Mouse (Mus musculus): ENCODE results near the gene Zfp691. TPM values are rescaled to one million over a fixed set of nuclear protein-coding genes. Genes with fewer than 3 reads are reported as not detected.

Gene Zfp691
- total and polyA plus RNA-seq, 3 experiments, result 12.0 to 16.1 (median 15.7) TPM

DNA sequence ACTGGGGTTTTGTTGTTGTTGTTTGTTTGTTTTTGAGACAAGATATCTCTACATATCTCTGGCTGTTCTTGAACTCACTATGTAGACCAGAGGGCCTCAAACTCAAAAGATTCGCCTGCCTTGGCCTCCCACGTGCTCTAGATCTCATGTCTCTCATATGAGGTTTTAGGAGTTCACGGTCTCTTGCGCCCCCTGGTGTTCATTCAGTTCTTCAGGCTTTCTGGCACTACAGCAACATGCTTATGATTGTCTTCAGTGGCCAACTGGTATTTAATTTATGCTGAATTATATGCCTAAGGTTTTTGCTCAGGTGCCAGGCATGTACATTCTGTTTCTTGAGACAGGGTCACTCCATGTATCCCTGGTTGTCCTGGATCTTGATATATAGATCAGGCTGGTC is 6.3 kb downstream of the Zfp691 start:
- peak; percentile 80 for DNase-seq

DNA sequence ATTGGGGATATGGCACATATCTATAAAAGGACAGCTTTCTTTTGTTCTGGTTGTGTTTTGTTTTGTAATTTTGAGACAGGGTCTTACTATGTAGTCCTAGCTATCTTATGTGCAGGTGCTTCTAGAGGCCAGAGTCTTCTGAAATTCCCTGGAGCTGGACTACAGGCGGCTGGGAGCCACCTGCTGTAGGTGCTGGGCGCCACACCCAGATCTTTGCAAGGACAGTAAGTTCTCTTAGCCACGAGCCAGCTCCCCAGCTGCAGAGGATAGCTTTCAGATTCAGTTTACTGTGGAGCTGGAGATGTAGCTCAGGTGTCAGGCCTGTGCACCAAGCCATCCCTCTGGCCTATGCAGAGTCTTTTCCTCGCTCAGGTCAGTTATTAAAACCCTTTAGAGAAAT is 6.9 kb downstream of the Zfp691 start:
- no peak for DNase-seq

DNA sequence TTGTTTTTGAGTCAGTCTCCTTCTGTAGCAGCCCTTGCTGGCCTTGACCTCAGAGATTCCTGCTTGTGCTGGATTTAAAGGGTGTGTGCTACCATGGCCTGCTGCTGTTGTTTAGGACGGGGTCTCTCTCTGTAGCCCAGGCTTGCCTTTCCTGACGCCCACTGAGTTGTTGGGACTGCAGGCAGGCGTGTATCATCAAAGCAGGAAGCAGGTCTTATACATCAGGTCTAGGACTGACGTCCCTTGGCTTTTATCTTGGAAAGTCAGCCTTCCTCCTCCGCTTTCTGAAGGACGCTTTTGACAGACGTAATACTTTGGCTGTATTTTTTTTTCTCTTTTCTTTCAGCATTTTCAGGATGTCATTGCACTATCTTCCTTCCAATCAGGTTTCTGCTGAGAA is 8.1 kb downstream of the Zfp691 start:
- DNase-seq, result peak; percentile 19

DNA sequence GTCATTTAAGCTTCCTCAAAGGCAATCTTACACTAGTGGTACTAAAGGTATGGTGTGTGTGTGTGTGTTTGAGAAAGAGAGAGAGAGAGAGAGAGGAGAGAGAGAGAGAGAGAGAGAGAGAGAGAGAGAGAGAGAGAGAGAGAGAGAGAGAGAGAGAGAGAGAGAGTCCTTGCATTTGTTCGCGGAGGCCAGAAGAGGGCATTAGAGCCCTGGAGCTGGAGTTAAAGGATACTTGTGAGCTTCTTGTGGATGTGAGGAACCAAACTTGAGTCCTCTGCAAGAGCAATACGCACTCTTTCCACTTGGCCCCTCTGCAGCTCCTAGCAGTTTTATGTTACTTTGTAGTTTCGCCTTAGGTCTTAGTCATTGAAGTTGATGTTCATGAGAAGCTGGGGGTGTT is 11.0 kb downstream of the Zfp691 start:
- no peak for DNase-seq

DNA sequence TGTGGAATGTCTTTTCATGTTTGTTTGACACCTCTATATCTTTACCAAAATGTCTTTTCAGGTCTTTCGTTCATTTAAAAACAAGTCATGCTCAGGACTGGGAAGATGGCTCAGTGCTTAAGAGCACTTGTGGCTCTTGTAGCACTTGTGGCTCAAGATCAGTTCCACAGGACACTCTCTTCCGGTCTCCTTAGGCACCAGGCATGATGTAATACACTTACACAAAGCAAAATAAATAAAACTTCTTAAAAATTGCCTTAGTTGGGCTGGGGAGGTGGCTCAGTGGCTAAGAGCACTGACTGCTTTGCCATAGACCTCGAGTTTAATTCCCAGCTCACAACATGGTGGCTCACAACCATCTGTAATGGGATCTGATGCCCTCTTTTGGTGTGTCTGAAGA is 12.6 kb downstream of the Zfp691 start:
- no peak for DNase-seq

GRCm38 (mm10) chr4:119157891-119158290 is 16.1 kb downstream of the Zfp691 start:
- no peak for DNase-seq

GRCm38 (mm10) chr4:119157186-119157585 is 16.8 kb downstream of the Zfp691 start:
- peak; percentile 63 for DNase-seq

DNA sequence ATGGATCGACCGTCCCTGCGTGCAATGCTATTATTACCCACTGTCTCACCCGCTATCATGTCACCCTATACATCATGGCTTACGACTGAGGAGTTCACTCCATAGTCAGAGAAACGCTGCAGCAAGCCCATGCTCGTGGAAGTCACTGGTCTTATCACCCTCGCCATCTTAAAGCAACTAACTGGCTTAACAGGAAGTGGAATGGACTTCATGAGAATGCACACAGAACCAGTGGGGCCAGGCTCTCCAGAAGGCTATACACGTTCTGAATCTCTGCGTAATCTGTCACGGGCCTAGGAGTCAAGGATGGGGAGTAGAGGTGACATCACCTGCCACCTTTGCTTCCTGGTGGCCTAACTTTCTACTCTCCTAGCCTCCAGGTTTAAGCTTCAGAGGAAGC is 25.3 kb downstream of the Zfp691 start:
- DNase-seq, result no peak

DNA sequence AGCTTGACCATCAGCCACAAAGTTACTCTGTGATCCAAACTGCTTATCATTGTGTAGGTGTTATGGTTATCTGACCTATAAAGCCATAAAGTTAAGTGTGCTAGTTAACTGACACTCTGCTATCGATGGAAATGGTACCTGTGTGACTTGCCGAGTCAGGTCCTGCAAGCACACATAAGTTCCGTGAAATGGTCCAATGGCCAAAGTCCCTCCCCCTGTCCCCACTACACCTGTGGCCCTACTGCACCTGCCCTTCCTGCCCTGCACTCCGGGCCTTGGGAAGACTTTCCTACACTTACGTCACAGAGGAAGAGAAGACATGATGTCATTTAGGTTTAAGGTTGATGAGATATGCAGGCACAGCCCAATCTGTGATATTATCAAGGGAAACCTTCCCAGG is 26.6 kb downstream of the Zfp691 start:
- no peak for DNase-seq

- peak; percentile 75 for DNase-seq
Observed at GRCm38 (mm10) chr4:119146816-119147215, 27.2 kb downstream of the Zfp691 start.

GRCm38 (mm10) chr4:119142230-119142871 is 31.6 kb downstream of the Zfp691 start:
- peak; percentile 65 for DNase-seq

GRCm38 (mm10) chr4:119141191-119141590 is 32.8 kb downstream of the Zfp691 start:
- no peak for DNase-seq

- DNase-seq, result peak; percentile 45
Observed at GRCm38 (mm10) chr4:119140126-119140525, 33.9 kb downstream of the Zfp691 start.

DNA sequence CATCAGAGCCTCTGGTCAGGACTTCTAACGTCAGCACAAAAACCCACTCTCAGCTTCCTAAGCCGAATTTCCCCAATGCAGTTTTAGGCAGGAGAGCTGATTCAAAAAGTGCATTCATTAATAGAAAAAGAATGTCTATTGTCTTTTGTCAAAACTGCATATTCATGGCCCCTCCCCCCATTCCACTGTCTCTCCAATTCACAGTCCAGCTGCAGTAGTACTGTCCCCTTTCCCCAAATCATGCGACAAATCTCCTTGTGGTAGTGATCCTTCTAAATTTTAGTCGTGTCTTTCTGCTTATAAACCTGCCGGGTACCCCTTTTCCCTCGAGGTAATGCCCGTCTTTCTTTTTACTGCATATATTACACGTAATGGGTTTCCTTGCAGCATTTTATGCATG is 35.2 kb downstream of the Zfp691 start:
- no peak for DNase-seq

DNA sequence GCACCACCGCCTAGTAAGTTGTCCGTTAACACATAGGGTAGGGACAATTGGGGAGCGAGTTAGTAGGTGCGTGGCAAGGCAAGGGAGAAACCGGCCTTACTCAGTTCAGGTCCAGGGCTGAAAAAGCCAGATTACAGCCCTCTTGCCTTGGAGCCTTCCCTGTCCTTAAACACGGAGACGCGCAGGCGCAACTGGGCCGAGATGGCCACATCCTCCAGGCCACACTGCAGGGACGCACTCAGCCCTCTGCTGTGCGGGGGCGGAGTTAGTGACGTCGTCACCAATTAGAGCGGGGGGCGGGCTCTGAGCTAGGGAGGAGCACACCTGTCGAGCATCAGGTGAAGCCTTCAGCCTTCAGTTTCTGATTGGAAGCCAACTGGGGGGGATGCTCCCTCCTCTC is 35.8 kb downstream of the Zfp691 start:
- DNase-seq, result peak; percentile 80

DNA sequence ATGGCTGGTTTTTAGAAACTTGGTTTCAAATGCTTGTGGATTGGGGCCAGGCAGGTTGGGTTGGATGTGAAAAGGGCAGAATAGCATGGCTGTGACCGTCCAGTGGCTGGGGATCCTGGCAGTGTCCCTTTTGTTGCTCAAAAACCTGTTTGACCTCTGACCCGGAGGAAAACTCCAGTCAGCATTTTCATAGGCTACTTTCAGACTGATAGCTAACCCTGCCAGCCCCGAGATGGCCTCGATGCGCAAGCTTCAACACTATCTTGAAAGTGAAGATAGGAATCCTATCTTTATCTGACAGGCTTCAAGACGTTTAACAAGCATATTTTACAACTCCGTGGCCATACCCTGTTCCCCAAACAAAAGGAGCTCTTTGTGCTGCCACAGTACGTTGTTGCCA is 36.7 kb downstream of the Zfp691 start:
- no peak for DNase-seq

DNA sequence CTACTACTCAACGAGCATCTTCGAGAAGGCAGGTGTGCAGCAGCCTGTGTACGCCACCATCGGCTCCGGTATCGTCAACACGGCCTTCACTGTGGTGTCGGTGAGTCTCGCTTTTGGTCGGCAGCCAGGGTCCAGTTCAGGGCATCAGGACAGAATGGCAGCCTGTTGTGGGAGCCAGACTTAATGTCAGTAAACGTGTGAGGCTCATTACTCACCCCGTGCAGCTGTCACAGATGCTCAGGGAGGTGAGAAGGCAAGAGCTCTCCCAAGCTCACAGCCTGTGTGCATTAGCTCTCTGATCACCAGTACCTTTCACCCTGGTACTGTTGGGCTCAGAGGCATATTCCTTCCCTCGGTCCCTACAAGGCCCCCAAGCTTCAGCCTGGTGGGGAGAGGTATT is 40.1 kb downstream of the Zfp691 start:
- no peak for DNase-seq

GRCm38 (mm10) chr4:119133306-119133705 is 40.7 kb downstream of the Zfp691 start:
- DNase-seq, result no peak

GRCm38 (mm10) chr4:119131189-119131910 is 42.6 kb downstream of the Zfp691 start:
- no peak for DNase-seq

DNA sequence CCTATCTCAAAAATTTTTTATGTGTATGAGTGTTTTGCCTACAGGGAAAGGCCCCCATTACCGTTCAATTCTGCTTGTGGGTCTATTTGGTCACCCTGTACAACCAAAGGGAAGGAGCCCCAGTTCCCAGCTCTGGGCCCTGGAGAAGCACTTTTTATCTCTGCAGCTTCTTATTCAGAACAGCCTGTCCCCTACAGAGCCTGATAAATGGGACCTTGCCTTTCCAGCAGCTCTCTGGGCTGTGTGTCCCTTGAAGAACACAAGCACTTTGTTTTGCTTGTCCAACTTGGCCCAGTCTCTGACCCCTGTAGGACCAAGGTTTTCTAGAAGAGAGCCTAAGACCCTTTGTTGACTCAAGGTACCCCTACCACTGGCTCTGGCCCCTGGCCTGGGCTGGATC is 44.9 kb downstream of the Zfp691 start:
- DNase-seq, result no peak

- no peak for DNase-seq
Observed at GRCm38 (mm10) chr4:119128547-119128946, 45.4 kb downstream of the Zfp691 start.

DNA sequence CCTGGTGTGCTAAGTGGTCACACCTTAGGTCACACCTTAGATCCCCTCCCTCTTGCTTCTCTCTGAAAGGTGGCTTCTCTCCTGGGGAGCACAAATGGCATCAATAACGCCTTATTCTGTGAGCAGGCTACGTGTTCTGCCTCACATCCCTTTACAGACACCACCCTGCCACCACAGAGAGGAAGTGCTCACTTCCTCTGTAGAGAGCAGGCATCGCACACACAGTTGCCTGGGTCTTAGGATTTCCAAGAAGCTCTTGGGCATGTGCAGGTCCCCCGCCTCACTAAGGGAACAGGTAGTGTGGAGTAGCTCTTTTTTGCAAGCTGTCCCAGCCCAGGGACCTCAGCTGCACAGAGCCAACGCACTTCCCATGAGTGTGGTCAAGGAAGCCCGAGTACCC is 46.8 kb downstream of the Zfp691 start:
- DNase-seq, result no peak

GRCm38 (mm10) chr4:119125577-119126270 is 48.3 kb downstream of the Zfp691 start:
- DNase-seq, result peak; percentile 26

Data from adrenal gland, adult 2 months (tissue).